Mouse (Mus musculus) hindbrain, embryonic 14.5 days (tissue): ENCODE results near the gene Mrpl51. TPM values are rescaled to one million over a fixed set of nuclear protein-coding genes. Genes with fewer than 3 reads are reported as not detected.

Experiments
- ATAC-seq: fragments of 200-750 bp; cut with Nextera tagmentation; 2 replicates; pipeline ENCODE4 v1.8.0; 2017; ENCODE audit warnings: moderate number of reproducible peaks, mild to moderate bottlenecking, moderate TSS enrichment, moderate library complexity; ENCODE audit not compliant: low FRiP score
- DNase-seq: peaks from one replicate; pipeline ENCODE4 v3.0.0-alpha.2; 2015; ENCODE audit warnings: low spot score
- H3K27ac ChIP-seq: fragments of 300-500 bp; sonication (generic); 2 replicates; pipeline ENCODE4 v1.5.1; 2014; ENCODE audit warnings: mild to moderate bottlenecking, moderate library complexity
- H3K27me3 ChIP-seq: fragments of 300-500 bp; sonication (generic); 2 replicates; pipeline ENCODE4 v1.6.1; 2014; ENCODE audit warnings: mild to moderate bottlenecking, low read length, mixed read lengths; ENCODE audit not compliant: control insufficient read depth, insufficient read depth
- H3K36me3 ChIP-seq: fragments of 300-500 bp; sonication (generic); replicated peaks from 2 replicates; pipeline ENCODE4 v1.6.1; 2014; ENCODE audit not compliant: control insufficient read depth, insufficient read depth
- H3K4me1 ChIP-seq: fragments of 300-500 bp; sonication (generic); replicated peaks from 2 replicates; pipeline ENCODE4 v1.6.1; 2014; ENCODE audit warnings: antibody characterized with exemption, low read length, mixed read lengths; ENCODE audit not compliant: control insufficient read depth, insufficient read depth
- H3K4me2 ChIP-seq: fragments of 300-500 bp; sonication (generic); replicated peaks from 2 replicates; pipeline ENCODE4 v1.6.1; 2014; ENCODE audit warnings: mild to moderate bottlenecking, moderate library complexity
- H3K4me3 ChIP-seq: fragments of 300-500 bp; sonication (generic); replicated peaks from 2 replicates; pipeline ENCODE4 v1.5.1; 2014; ENCODE audit warnings: mild to moderate bottlenecking, low read length
- H3K9ac ChIP-seq: fragments of 300-500 bp; sonication (generic); 2 replicates; pipeline ENCODE4 v1.6.1; 2014
- H3K9me3 ChIP-seq: fragments of 300-500 bp; sonication (generic); 2 replicates; pipeline ENCODE4 v1.6.1; 2016; ENCODE audit warnings: low read length; ENCODE audit not compliant: control insufficient read depth
- WGBS: fragments of 180-500 bp; shearing (Covaris S2); extraction: QIAGEN DNeasy Blood & Tissue Kit; methylation state at CpG from one replicate; pipeline ENCODE4 v1.1.7; 2014; 5-methylcytosine and 5-hydroxymethylcytosine counted together
- polyA plus RNA-seq: library from polyadenylated mRNA; unstranded; fragments of >200 nt; fragmentation: Nextera tagmentation; extraction: Ambion mirVana; gene quantifications from 2 replicates; pipeline ENCODE4 v1.2.1, GENCODE M21; 2014

The Mrpl51 gene
- polyA plus RNA-seq, 1 experiment from 2014 or later, result 142 TPM

- Histone ChIP-seq H3K27me3 (no peaks in the 10 kb centered on the region), H3K9ac (no peak overlapping the region), H3K27ac (no peak overlapping the region), H3K36me3 (no peaks in the 10 kb centered on the region), H3K4me2 (no peak overlapping the region), H3K4me1 (peaks cover 18% of the 10 kb centered on the region), H3K9me3 (no peaks in the 10 kb centered on the region), H3K4me3 (no peak overlapping the region)
- ATAC-seq (no peak), DNase-seq (no peak)
- WGBS, result 72% methylated on average over 7 of the region's 7 CpGs
These were observed 42.4 kb downstream of the Mrpl51 start for GRCm38 (mm10) chr6:125233816-125234519.

- WGBS, result 79% methylated on average over 5 of the region's 5 CpGs
- H3K4me3 ChIP-seq, result no peak overlapping the region
- ATAC-seq, result no peak
These were observed 42.9 kb downstream of the Mrpl51 start for GRCm38 (mm10) chr6:125234520-125234828.

GRCm38 (mm10) chr6:125236341-125236740 lies 44.7 kb downstream of the Mrpl51 start:
- Histone ChIP-seq H3K27me3 (no peaks in the 10 kb centered on the region), H3K27ac (no peak overlapping the region), H3K4me2 (no peak overlapping the region), H3K9ac (no peak overlapping the region), H3K4me3 (no peak overlapping the region), H3K9me3 (no peaks in the 10 kb centered on the region), H3K4me1 (peaks cover 8% of the 10 kb centered on the region), H3K36me3 (no peaks in the 10 kb centered on the region)
- ATAC-seq (no peak), DNase-seq (no peak)
- 55% methylated on average over 6 of the region's 6 CpGs for WGBS

More at GRCm38 (mm10) chr6:125234520-125234828, 42.9 kb downstream of the Mrpl51 start:
- Histone ChIP-seq H3K36me3 (no peaks in the 10 kb centered on the region), H3K4me2 (no peak overlapping the region), H3K27ac (no peak overlapping the region), H3K4me1 (peaks cover 18% of the 10 kb centered on the region), H3K9ac (no peak overlapping the region), H3K27me3 (no peaks in the 10 kb centered on the region), H3K9me3 (no peaks in the 10 kb centered on the region)
- DNase-seq, result no peak

- Histone ChIP-seq H3K9me3 (no peaks in the 10 kb centered on the region), H3K36me3 (no peaks in the 10 kb centered on the region), H3K4me1 (peaks cover 4% of the 10 kb centered on the region; the same call in 1 of the 2 replicates), H3K27me3 (no peaks in the 10 kb centered on the region), H3K4me2 (no peak within 1 kb of the TSS), H3K9ac (no peak within 1 kb of the TSS), H3K4me3 (no peak within 1 kb of the TSS), H3K27ac (no peak within 1 kb of the TSS)
- DNase-seq (no peak), ATAC-seq (no peak)
- 11% methylated on average over 6 of the region's 6 CpGs for WGBS
These were observed 45.2 kb downstream of the Mrpl51 start, which contains the start of gene Cd27 for GRCm38 (mm10) chr6:125236782-125237181. Cd27 (minus strand) TSS chr6:125237010.

GRCm38 (mm10) chr6:125237421-125237820 lies 45.8 kb downstream of the Mrpl51 start:
- H3K4me3 ChIP-seq, result no peak overlapping the region
- DNase-seq (no peak), ATAC-seq (no peak)
- no peaks in the 10 kb centered on the region for H3K36me3 ChIP-seq
- H3K4me1 ChIP-seq, result no peaks in the 10 kb centered on the region; the same call in 1 of the 2 replicates
- no peaks in the 10 kb centered on the region for H3K27me3 ChIP-seq
- H3K9me3 ChIP-seq, result no peaks in the 10 kb centered on the region
- WGBS, result 88% methylated on average over 4 of the region's 4 CpGs
- no peak overlapping the region for H3K4me2 ChIP-seq
- H3K9ac ChIP-seq, result no peak overlapping the region
- H3K27ac ChIP-seq, result no peak overlapping the region

GRCm38 (mm10) chr6:125238396-125238795 lies 46.8 kb downstream of the Mrpl51 start:
- no peak overlapping the region for H3K4me3 ChIP-seq
- H3K4me1 ChIP-seq, result no peaks in the 10 kb centered on the region
- H3K36me3 ChIP-seq, result no peaks in the 10 kb centered on the region
- no peak for ATAC-seq
- WGBS, result 77% methylated on average over 6 of the region's 6 CpGs
- H3K27me3 ChIP-seq, result no peaks in the 10 kb centered on the region
- DNase-seq, result no peak
- no peak overlapping the region for H3K9ac ChIP-seq
- no peaks in the 10 kb centered on the region for H3K9me3 ChIP-seq
- no peak overlapping the region for H3K27ac ChIP-seq
- no peak overlapping the region for H3K4me2 ChIP-seq

- Histone ChIP-seq H3K36me3 (no peaks in the 10 kb centered on the region), H3K4me1 (no peaks in the 10 kb centered on the region), H3K4me2 (no peak overlapping the region), H3K4me3 (no peak overlapping the region), H3K27ac (no peak overlapping the region), H3K9me3 (no peaks in the 10 kb centered on the region), H3K27me3 (no peaks in the 10 kb centered on the region), H3K9ac (no peak overlapping the region)
- no peak for DNase-seq
- WGBS, result 94% methylated on average over 5 of the region's 5 CpGs
- no peak for ATAC-seq
These were observed 47.9 kb downstream of the Mrpl51 start for GRCm38 (mm10) chr6:125239547-125239946.

- WGBS, result 82% methylated on average over 5 of the region's 5 CpGs
- no peak overlapping the region for H3K9ac ChIP-seq
- H3K27ac ChIP-seq, result no peak overlapping the region
- H3K4me3 ChIP-seq, result no peak overlapping the region
- H3K36me3 ChIP-seq, result no peaks in the 10 kb centered on the region
- DNase-seq (no peak), ATAC-seq (no peak)
- H3K4me1 ChIP-seq, result no peaks in the 10 kb centered on the region
- H3K9me3 ChIP-seq, result no peaks in the 10 kb centered on the region
- H3K4me2 ChIP-seq, result no peak overlapping the region
- no peaks in the 10 kb centered on the region for H3K27me3 ChIP-seq
These were observed 49.0 kb downstream of the Mrpl51 start for GRCm38 (mm10) chr6:125240617-125241016.

- H3K27ac ChIP-seq, result no peak overlapping the region
- no peak overlapping the region for H3K4me2 ChIP-seq
- H3K9ac ChIP-seq, result no peak overlapping the region
- no peak for DNase-seq
- H3K9me3 ChIP-seq, result no peaks in the 10 kb centered on the region
- H3K4me1 ChIP-seq, result no peaks in the 10 kb centered on the region
- H3K36me3 ChIP-seq, result no peaks in the 10 kb centered on the region
- H3K27me3 ChIP-seq, result no peaks in the 10 kb centered on the region
- no peak for ATAC-seq
- 91% methylated on average over 8 of the region's 8 CpGs for WGBS
- no peak overlapping the region for H3K4me3 ChIP-seq
These were observed 50.0 kb downstream of the Mrpl51 start for GRCm38 (mm10) chr6:125241566-125241965.

- H3K36me3 ChIP-seq, result no peaks in the 10 kb centered on the region
- no peaks in the 10 kb centered on the region for H3K27me3 ChIP-seq
- no peaks in the 10 kb centered on the region for H3K9me3 ChIP-seq
- 57% methylated on average over 1 of the region's 1 CpGs for whole genome bisulfite sequencing
- H3K4me1 ChIP-seq, result no peaks in the 10 kb centered on the region
- no peak overlapping the region for H3K27ac ChIP-seq
- DNase-seq (no peak), ATAC-seq (no peak)
- H3K9ac ChIP-seq, result no peak overlapping the region
- H3K4me3 ChIP-seq, result no peak overlapping the region
- H3K4me2 ChIP-seq, result no peak overlapping the region
These were observed 53.0 kb downstream of the Mrpl51 start for GRCm38 (mm10) chr6:125244551-125244950.
